Mouse (Mus musculus) megakaryocyte-erythroid progenitor cell, adult 5-6 weeks (primary cell): ENCODE measurements at regions not wholly inside any gene's neighbourhood (a gene's known extent, or its start where the extent isn't known, plus 50 kb on each side); places are given as distances from the start of the nearest gene placed in this dataset.

ENCODE experiments used
- ATAC-seq: replicated peaks from 2 replicates; pipeline ENCODE4 v1.8.0; 2016; ENCODE audit warnings: mild to moderate bottlenecking, inconsistent platforms; ENCODE audit not compliant: severe bottlenecking, poor library complexity, low FRiP score, low TSS enrichment

- ATAC-seq: no peak
Observed at GRCm38 (mm10) chr5:64489656-64490444, 313.3 kb upstream of the Klf3 start.

GRCm38 (mm10) chr5:64490445-64490950 lies 312.7 kb upstream of the Klf3 start:
- ATAC-seq: no peak

- ATAC-seq: no peak
Observed at GRCm38 (mm10) chr5:64494429-64494828, 308.8 kb upstream of the Klf3 start.

GRCm38 (mm10) chr5:64496853-64497252 lies 306.3 kb upstream of the Klf3 start:
- ATAC-seq: no peak

- no peak for ATAC-seq
Observed at GRCm38 (mm10) chr5:64498431-64498830, 304.8 kb upstream of the Klf3 start.

GRCm38 (mm10) chr5:64499131-64499530 lies 304.1 kb upstream of the Klf3 start:
- ATAC-seq: no peak

- ATAC-seq: no peak
Observed at GRCm38 (mm10) chr5:64500413-64500812, 302.8 kb upstream of the Klf3 start.

GRCm38 (mm10) chr5:64500866-64501265 lies 302.3 kb upstream of the Klf3 start:
- no peak for ATAC-seq

- no peak for ATAC-seq
Observed at GRCm38 (mm10) chr5:64501746-64502145, 301.4 kb upstream of the Klf3 start.

- ATAC-seq: no peak
Observed at GRCm38 (mm10) chr5:64503514-64503913, 299.7 kb upstream of the Klf3 start.

- no peak for ATAC-seq
Observed at GRCm38 (mm10) chr5:64504507-64504906, 298.7 kb upstream of the Klf3 start.

- ATAC-seq: peak; percentile 90
Observed at GRCm38 (mm10) chr5:64505227-64505834, 297.9 kb upstream of the Klf3 start.

GRCm38 (mm10) chr5:64505835-64506600 lies 297.2 kb upstream of the Klf3 start:
- peak; percentile 66 for ATAC-seq

GRCm38 (mm10) chr5:64508565-64508964 lies 294.6 kb upstream of the Klf3 start:
- no peak for ATAC-seq

GRCm38 (mm10) chr5:64513155-64513945 lies 289.8 kb upstream of the Klf3 start:
- no peak for ATAC-seq

GRCm38 (mm10) chr5:64516115-64516665 lies 287.0 kb upstream of the Klf3 start:
- no peak for ATAC-seq

- ATAC-seq: no peak
Observed at GRCm38 (mm10) chr5:64517241-64517640, 285.9 kb upstream of the Klf3 start.

GRCm38 (mm10) chr5:64517835-64518234 lies 285.4 kb upstream of the Klf3 start:
- ATAC-seq: no peak

- 0 out of 2 replicates have a peak, but pooled peaks have one; percentile 37 for ATAC-seq
Observed at GRCm38 (mm10) chr5:64519036-64519435, 284.2 kb upstream of the Klf3 start.
